Mouse (Mus musculus): ENCODE measurements around the gene Dcx. TPM values are rescaled to one million over a fixed set of nuclear protein-coding genes. Genes with fewer than 3 reads are reported as not detected.

Dcx gene
- polyA plus RNA-seq, 1 experiment from 2014 or later, result 0.03 TPM

- in situ Hi-C loops (cut with MboI; ENCODE audit: low pct_unique_long_range_greater_than_20kb), result no loop called here
- ATAC-seq (no peak), DNase-seq (ENCODE audit: low read depth, low spot score) (no peak)
- POLR2A ChIA-PET, result no interaction called here
- H3K27me3 ChIP-seq, result peaks cover 25% of the 10 kb centered on the region
- CTCF ChIA-PET, result no interaction called here
- TF ChIP-seq CTCF (IDR thresholded peaks at IDR 0.05), result no peak
Observed at GRCm38 (mm10) chrX:143826521-143826920, 106.6 kb downstream of the Dcx start.

DNA sequence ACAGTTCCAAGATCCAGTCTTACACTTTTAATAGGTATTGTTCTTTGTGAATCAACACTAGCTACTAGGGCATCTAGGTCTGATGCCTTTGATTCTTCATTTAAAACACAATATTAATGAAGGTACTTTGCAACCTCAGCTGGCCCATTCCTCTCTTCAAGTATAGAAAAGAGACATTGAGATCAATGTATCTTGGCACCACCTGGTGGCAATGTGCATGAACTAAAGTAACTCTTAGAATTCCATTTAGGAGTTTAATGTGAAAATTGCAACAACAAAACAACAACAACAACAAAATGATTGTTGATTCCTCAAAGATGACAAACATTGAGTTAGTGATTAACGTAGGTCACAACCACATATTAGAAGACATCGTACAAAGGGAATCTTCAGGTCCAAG is 114.2 kb downstream of the Dcx start:
- CTCF ChIA-PET, result interaction anchor here (0.7 to 1.4 kb wide), 2 partner anchors 9 to 38 kb away, joined by 3 to 5 read pairs; no protein-coding TSS in a partner anchor
- in situ Hi-C loops (cut with MboI; ENCODE audit: low pct_unique_long_range_greater_than_20kb), result loop anchor here (25.0 kb wide), 1 partner anchor 732 kb away; the partner anchor contains the start of gene Rtl9
- ATAC-seq (no peak), DNase-seq (ENCODE audit: low read depth, low spot score) (no peak)
- H3K27me3 ChIP-seq, result peaks cover 43% of the 10 kb centered on the region
- POLR2A ChIA-PET, result no interaction called here
- peak; percentile 30 for TF ChIP-seq CTCF (IDR thresholded peaks at IDR 0.05)

GRCm38 (mm10) chrX:143815948-143816347 is 117.2 kb downstream of the Dcx start:
- TF ChIP-seq CTCF (IDR thresholded peaks at IDR 0.05), result no peak
- peaks cover 33% of the 10 kb centered on the region for H3K27me3 ChIP-seq
- POLR2A ChIA-PET, result no interaction called here
- DNase-seq (ENCODE audit: low read depth, low spot score) (no peak), ATAC-seq (no peak)
- CTCF ChIA-PET, result interaction anchor here (1.3 kb wide), 1 partner anchor 21 kb away, joined by 3 read pairs; no protein-coding TSS in a partner anchor
- in situ Hi-C loops (cut with MboI; ENCODE audit: low pct_unique_long_range_greater_than_20kb), result loop anchor here (25.0 kb wide), 1 partner anchor 729 kb away; the partner anchor contains the start of gene Rtl9

Other genes starting within 250 kb of the Dcx start
- gene Capn6, start 105.9 kb downstream of the Dcx start, polyA plus RNA-seq (2021), result not detected
- not detected for gene A730046J19Rik, start 220.4 kb upstream of the Dcx start, polyA plus RNA-seq (2021)